Mouse (Mus musculus) bone marrow, adult 2 months (tissue): ENCODE data around the gene Map2k3.

Source experiments
- CTCF ChIP-seq: fragments of 200-500 bp; IDR thresholded peaks from 2 replicates; pipeline ENCODE4 v1.5.1; 2011; ENCODE audit warnings: low read length, control low read depth; ENCODE audit not compliant: control insufficient read depth, insufficient read depth
- POLR2A ChIP-seq: fragments of 200-500 bp; IDR thresholded peaks from 2 replicates; pipeline ENCODE4 v1.6.1; 2011; ENCODE audit warnings: low read depth, mild to moderate bottlenecking, control low read depth, low read length, borderline replicate concordance; ENCODE audit not compliant: control insufficient read depth

- TF ChIP-seq CTCF (no peak), POLR2A (no peak)
Measured at GRCm38 (mm10) chr11:60984912-60985558, 53.2 kb downstream of the Map2k3 start.
